Mouse (Mus musculus): ENCODE measurements at regions not wholly inside any gene's neighbourhood (a gene's known extent, or its start where the extent isn't known, plus 50 kb on each side); places are given as distances from the start of the nearest gene placed in this dataset.

DNA sequence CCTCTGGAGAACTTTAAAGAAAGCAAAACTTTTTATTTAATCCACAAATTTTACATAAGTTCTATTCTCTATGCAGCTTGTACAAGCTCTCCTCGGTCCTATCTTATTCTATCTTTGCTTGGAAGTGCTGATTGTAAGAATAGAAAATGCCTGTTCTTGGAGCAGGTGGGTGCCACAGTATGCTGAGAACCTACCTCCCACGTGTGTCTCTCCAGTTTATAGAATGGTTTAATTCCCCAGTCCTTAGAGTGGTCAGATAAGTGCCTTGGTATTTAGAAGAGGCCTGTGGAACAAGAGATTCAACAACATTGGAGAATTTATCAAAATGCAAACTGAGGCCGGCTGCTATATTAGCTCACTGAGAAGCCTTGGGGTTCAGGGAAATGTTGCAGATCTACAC lies 639.2 kb upstream of the Zeb2 start:
- no peak for DNase-seq (ENCODE audit: low read depth, low spot score)

DNA sequence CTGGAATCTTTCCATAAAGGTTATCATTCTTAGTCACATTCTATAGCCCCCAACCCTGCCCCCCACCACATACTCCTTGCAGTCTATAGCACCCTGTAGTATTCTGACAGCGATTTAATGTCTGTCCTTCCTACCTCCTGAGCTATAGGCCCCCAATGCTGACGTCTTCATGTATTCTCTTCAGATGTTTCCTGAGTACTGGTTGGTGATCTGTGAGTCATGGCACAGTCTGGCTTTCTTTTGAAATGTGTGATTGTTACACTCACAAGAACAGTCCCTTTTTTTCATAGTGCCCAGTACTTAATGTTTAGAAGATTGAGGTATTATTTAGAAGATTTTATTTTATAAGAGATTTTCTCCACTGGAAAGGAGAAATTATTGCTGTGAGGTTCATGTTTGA lies 634.6 kb upstream of the Zeb2 start:
- DNase-seq (ENCODE audit: low read depth, low spot score), result no peak

DNA sequence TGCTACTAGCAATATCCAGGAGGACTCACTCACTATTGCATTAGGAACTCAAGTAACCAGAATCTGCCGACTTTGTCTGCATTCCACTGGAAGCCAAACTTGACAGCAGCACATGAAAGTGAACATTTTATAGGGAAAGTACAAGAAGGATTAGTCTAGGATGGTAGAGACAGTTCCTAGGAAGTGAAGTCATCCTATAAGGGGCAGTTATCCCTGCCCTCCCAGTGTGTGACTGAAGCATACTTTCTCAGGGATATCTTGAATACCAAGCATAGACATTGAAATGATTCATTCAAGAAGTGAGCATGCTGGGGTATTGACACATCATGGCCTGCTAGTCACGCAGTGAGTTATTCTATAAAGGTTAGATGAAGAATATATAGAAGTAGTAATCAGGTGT lies 632.2 kb upstream of the Zeb2 start:
- DNase-seq (ENCODE audit: low read depth, low spot score), result no peak

DNA sequence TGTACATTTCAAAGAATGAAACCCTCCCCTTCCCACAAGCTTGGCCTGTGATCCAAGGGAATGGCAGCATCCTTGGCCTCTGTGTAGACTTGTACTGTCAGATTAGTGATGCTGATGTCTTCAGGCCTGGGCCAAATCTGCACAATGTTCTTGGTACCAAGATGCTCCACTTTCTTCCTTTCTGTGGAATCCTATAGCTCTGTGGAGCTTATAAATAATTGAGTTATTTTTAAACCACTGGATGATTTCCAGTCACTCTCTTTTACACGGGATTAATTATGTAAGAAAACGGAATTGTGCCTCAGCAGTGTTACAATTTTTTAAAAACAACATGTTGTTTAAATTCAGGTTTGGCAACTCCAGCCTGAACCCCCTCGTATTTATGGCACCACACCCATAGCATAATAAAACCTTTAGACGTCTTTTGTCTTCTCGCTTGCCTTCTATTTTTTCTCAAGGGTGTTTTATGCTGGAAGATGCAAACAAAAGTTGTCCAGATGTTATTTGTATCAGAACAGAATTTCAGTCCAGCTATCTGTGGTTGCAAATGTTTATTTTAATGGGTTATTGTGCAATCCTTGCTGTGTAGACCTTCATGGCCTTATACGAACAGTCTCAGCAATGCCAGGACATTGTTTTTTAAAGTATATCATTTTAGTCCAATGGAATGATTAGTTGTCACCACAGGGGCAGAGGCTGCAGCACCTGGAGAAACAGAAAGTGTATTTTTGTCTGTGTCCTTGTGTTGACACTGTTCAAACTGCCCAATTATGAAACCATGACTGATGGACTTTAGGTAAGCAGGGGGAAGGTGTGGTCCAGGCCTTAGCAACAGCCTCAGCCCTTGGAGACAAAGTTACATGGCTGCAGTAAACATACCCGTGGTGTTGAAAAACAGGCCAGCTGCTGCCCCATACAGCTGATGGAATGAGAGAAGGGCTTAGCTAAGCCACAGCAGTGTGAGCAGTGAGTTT lies 630.4 kb upstream of the Zeb2 start:
- no peak for DNase-seq (ENCODE audit: low read depth, low spot score)

DNA sequence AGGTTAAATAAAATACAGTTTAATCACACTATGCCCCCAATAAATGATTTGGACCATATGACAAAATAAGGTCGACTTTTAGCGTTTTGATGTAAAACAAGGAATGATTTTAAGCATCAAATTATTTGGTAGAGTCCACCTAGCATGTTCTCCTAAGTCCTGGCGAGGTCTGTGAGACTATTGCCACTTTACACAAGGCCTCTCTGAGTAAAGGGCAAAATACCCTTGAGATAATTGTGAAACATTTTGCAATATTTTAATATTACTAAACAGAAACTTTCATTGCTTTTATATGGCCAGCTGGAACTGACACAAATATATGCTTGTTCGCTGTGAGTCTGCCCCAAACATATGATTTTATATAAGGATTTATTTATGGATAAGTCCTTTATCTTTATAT lies 629.4 kb upstream of the Zeb2 start:
- no peak for DNase-seq (ENCODE audit: low read depth, low spot score)

- no peak for DNase-seq (ENCODE audit: low read depth, low spot score)
These were observed 619.1 kb upstream of the Zeb2 start for GRCm38 (mm10) chr2:45736278-45736677.

- no peak for DNase-seq (ENCODE audit: low read depth, low spot score)
These were observed 596.8 kb upstream of the Zeb2 start for GRCm38 (mm10) chr2:45713997-45714396.

GRCm38 (mm10) chr2:45707026-45707425 lies 589.8 kb upstream of the Zeb2 start:
- no peak for DNase-seq (ENCODE audit: low read depth, low spot score)

DNA sequence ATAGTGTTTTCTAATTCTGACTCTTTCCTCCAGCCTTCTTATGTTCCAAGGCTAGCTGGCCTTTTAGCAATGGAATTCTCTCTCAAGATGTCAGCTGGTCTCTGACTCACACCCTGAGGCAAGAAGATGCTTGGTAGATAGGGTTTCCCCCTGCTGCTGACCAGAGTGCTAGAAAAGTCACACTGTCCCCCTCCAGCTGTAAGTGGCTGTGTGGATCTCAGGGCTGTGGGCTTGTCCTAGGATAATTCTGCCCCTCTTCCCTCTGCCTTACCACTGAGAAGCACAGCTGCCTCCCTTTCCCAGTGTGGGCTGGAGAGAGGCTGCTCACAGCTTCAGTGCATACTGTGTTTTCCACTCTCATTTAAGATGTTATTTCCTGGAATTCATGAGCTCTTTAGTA lies 585.3 kb upstream of the Zeb2 start:
- DNase-seq (ENCODE audit: low read depth, low spot score), result no peak

DNA sequence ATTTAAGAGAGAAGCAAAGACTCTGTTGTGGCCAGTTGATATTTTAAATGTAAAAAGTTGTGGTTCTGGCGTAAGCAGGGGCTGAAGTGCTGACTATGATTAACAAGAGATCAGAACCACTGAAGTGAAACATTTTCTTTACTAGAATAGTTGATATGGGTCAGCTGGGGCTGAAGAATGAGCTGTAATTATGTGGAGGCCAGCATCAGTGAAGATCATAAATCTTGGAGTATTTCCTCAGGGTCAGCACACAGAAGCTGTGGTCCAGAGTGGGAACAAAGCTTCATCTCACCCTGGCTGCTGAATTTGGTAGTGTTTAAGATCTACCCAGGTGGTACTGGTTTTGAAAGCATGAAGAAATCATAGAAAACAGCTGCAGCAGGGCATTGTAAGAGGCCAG lies 583.4 kb upstream of the Zeb2 start:
- no peak for DNase-seq (ENCODE audit: low read depth, low spot score)

GRCm38 (mm10) chr2:45693291-45694020 lies 576.3 kb upstream of the Zeb2 start:
- no peak for DNase-seq (ENCODE audit: low read depth, low spot score)

GRCm38 (mm10) chr2:45692819-45693218 lies 575.6 kb upstream of the Zeb2 start:
- no peak for DNase-seq (ENCODE audit: low read depth, low spot score)

DNA sequence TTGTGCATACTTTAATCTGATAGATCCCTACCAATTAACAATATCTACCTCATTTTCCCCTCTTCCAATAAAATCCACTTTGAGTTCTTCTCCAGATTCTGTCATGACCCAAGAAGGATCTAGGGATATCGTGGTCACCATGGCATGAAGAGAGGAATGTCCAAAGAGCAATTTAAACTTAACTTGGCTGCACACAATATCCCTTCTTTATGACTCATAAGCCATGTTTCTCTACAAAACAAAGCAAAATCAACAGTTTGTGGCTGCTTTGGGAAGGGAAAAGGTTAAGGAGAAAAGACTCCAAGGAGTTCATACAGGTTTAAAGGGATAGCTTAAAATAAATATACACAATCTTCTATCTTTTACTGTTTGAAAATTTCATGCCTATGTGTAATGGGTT lies 571.8 kb upstream of the Zeb2 start:
- no peak for DNase-seq (ENCODE audit: low read depth, low spot score)

- no peak for DNase-seq (ENCODE audit: low read depth, low spot score)
These were observed 564.1 kb upstream of the Zeb2 start for GRCm38 (mm10) chr2:45681251-45681650.

DNA sequence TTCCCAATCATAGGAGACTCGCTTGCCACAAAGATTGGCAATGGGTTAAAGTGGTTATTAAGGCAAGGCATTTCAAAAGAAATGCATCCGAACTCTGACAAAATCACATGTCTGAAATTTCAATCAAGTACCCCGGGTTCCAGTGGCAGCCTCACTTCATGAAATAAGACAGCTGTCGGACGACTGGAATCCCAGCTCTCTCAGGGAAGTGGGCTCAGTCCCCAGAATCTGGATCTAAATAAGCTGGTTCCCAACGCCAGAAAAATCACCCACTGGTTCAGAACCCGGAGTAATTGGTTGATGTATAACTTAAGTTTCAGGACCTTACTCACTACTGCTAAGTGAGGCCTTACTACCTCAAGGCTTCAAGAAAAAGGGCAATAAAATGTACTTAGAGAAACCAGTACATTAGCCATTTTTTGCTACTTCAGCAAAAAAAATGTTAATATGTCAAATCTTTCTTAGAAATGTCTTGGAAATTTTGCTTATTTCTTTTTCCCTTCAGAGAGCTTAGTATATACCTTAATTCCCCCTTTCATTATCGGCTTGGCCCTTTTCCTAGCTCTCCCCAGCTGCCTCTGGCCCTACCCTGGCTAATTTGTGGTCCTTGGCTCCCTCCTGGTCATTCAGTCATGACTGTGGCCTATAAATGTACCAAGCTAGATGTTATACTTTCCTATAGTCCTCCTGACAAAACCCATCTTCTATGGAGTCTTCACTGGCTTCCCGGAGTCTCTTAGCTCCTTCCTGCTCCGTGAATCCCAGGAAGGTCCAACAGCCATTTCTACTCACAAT lies 562.1 kb upstream of the Zeb2 start:
- no peak for DNase-seq (ENCODE audit: low read depth, low spot score)

DNA sequence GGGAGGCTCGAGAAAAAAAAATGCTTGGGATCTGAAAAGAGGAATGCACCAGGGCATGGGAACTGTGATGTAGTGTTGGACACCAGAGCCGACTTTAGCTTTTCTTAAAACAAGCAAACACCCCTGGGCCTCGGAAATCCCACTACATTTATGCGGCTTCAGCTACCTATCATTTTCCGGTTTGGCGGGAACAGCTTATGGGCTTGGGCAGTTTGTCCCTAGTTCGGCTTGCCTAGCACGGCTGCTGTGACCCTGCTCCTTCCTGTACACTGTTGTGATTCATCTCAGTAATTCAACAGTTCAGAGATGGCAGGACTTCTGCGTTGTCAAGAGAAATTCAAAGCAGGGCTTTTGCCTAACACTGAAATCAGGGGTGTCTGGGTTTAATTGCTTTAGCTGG lies 561.5 kb upstream of the Zeb2 start:
- DNase-seq (ENCODE audit: low read depth, low spot score), result no peak

GRCm38 (mm10) chr2:45675776-45676175 lies 558.6 kb upstream of the Zeb2 start:
- DNase-seq (ENCODE audit: low read depth, low spot score), result no peak

- no peak for DNase-seq (ENCODE audit: low read depth, low spot score)
These were observed 538.8 kb upstream of the Zeb2 start for GRCm38 (mm10) chr2:45656011-45656410.

GRCm38 (mm10) chr2:45654693-45655092 lies 537.5 kb upstream of the Zeb2 start:
- DNase-seq (ENCODE audit: low read depth, low spot score), result no peak

- no peak for DNase-seq (ENCODE audit: low read depth, low spot score)
These were observed 535.8 kb upstream of the Zeb2 start for GRCm38 (mm10) chr2:45652977-45653376.

GRCm38 (mm10) chr2:45650271-45650985 lies 533.2 kb upstream of the Zeb2 start:
- DNase-seq (ENCODE audit: low read depth, low spot score), result no peak

Data from c-Kit-negative CD71-positive TER-119-positive erythroid progenitor cells, embryonic 14.5 days (primary cell).